Mouse (Mus musculus) erythroid progenitor cell, adult 5-6 weeks (primary cell): Measurements from ENCODE around the gene Sparcl1. TPM values are rescaled to one million over a fixed set of nuclear protein-coding genes. Genes with fewer than 3 reads are reported as not detected.

Experiments used
- ATAC-seq: replicated peaks from 2 replicates; pipeline ENCODE4 v1.8.0; 2016; ENCODE audit warnings: moderate number of reproducible peaks, mild to moderate bottlenecking, moderate TSS enrichment, inconsistent platforms; ENCODE audit not compliant: poor library complexity, low FRiP score, severe bottlenecking
- total RNA-seq, 2 experiments: library from RNA; stranded (forward) in 1 of 2; stranded (reverse) in 1 of 2; fragments of 150-400 nt in 1 of 2; fragments of 186-747, 209-891 nt in 1 of 2; gene quantifications; 2 replicates each; pipeline versions ENCODE4 v1.2.3 to v1.2.4; 2015 to 2017; ENCODE audit warnings: low replicate concordance in 2 of 2

Sparcl1 gene
- total RNA-seq, 2 experiments from 2014 or later, result not detected

DNA sequence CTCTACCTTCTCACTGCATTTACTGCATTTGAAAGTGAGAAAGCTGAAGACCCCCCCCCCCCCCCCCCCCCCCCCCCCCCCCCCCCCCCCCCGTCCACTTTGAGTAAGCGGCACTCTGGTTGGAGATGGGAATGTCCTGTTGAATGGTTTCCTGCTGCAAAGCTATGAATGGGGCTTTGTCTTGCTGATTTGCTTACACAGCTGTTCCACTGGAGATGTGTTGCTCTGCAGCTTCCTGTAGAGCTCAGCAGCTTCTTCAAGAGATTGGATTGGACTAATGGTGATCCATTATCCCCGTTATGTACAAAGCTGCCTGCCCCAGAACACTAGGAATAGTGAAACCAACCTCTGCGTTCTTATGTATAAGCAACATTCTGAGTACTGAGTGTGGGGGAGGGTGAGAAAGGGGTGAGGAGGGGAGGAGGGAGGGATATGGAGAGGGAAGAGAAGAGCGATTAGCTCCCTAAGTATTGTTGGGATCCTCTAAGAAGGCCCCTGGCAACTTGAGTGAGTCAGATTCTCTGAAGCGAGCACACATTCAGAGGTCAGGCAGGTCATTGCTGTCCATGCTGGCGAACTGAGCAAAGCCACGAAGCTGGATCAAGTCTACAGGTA, 41.2 kb downstream of the Sparcl1 start:
- no peak for ATAC-seq

DNA sequence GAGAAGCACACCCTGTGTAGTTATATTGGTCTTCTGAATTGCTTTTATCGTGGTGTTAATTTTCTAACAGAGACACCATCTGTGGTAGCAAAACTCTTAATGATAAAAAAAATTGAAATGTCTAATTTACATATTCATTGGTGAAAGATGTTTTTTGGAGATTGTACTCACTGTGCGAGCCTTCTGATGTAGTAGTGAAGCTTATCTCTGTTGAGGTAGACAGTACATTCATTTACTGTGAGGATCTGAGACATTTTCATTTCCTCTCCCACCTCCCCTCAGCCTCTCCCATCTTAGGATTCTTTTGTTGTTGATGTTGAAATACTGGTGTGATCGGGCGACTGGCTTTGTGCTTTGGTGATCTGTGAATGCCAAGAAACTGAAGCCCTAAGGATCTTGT, 42.5 kb downstream of the Sparcl1 start:
- ATAC-seq, result 0 out of 2 replicates have a peak, but pooled peaks have one; percentile 33

DNA sequence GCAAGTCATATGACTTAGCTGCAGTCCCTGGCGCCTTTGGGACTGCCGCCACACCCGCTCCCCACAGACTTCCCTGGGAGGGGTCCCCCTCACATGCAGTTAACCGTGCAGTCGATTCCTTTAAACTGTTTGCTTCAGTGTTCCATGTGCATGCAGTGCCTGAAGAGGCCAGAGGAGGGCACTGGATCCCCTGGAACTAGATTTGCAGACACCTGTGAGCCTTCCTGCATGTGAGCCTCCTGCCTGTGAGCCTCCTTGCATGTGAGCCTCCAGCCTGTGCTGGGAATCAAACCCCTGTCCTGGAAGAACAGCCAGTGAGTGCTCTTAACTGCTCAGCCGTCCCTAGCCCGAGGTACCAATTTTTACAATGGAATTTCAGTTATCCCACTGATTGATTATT, 44.8 kb downstream of the Sparcl1 start:
- ATAC-seq, result peak; percentile 73

DNA sequence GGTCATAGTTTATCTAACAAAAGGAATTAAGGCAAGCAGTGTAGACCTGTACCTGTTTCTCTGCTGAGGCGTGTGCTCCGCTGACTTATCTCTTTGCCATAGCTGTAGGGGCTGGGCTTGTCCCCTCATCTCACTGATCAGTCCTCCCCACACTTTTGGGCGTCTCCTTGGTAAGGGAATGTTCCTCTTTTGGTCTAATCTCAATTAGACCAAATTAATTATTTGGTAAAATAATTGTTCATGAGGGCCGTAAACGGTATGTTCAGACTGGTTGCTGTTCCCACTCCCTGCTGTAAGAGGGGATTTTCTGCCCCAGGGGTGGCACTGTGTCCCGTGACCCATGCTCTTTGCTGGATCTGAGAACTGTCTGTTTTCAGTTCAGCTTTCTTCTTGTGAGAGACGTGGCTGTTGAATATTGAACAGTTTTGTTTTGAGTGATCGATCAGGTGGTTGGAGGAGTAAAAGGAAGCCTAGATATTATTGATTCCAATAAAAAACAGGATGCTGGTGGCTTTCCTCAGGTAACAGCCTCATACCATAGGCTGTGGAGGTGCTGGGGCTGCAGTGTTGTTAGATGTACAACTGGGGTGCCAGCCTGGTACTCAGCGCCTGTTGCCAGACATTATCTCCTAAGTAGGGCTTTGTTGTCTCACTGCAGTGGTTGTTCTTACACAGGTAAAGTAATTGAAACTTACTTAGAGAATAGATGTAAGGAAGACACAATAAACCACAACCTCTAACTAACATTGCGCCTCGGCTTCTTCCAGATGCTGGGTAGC, 50.6 kb downstream of the Sparcl1 start:
- ATAC-seq, result peak; percentile 99

DNA sequence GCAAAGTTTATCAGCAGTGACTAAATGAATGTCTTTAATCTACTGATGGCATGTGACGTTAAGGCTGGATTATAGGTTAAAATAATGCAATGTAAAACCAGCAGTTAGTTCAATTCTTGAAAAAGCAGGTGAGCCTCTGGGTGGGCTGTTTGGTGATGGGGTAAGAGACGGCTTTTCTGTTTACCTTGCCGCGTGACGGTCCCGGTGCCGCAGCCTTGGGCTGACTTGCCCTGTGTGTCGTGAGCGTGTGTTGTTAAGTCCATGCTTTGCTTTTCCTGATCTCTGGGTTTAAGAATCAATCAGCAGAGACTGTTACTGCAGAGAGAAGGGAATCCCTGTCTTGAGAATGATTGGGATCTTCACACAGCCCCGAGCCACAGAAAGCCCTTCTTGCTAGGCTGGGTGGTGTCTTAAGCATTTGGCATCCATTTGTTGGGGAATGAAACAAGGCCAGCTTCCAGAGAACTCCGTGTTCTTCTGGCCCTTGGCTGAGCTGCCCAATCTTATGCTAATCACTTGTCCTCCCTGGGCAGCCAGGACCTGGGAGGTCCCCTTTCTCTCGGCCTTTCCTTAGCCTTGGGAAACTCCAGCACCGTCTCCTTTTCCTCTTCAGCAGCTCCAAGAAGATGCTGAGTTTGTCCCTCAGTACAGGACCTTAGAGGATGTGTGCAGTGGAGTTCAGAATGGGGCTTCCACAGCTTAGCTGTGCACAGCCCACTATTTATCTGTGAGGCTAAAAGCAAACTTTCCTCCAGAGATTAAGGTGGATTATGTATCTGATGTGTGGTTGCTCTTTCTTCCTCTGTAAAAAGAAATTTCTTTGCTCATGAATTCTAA, 51.4 kb downstream of the Sparcl1 start:
- ATAC-seq, result peak; percentile 52

DNA sequence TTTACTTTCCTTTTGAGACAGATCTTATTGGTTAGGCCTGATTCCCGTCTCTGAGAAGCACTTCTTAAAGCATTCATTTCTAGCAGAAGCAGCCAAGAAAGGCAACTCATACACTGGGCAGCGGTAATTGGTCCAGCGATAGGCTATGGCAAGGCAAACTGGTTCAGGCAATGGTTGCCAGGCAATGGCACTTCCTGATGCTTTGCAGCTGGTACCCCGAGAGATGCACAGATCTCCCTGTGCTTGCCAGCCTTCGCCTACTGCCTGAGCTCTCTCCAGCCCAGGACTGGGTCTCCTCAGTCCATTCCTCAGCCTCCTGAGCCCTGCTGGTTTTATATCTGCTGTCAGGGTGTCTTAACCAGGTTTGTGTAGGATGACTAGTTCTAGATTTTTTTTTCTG, 53.1 kb downstream of the Sparcl1 start:
- no peak for ATAC-seq

DNA sequence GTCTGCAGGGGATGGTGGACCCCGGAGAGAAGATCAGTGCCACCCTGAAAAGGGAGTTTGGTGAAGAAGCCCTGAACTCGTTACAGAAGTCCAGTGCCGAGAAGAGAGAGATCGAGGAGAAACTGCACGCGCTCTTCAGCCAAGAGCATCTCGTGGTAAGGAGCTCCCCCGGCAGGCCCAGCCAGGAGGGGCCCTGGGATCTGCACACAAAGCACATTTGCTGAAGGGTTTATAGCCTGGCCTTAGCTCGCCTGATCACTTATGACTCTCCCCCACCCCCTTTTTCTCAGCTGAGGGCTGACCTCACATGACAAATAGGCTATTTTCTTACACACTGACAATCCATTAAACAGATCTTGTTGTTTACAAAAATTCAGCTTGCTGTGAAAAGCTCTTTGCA, 53.9 kb downstream of the Sparcl1 start:
- ATAC-seq, result no peak

DNA sequence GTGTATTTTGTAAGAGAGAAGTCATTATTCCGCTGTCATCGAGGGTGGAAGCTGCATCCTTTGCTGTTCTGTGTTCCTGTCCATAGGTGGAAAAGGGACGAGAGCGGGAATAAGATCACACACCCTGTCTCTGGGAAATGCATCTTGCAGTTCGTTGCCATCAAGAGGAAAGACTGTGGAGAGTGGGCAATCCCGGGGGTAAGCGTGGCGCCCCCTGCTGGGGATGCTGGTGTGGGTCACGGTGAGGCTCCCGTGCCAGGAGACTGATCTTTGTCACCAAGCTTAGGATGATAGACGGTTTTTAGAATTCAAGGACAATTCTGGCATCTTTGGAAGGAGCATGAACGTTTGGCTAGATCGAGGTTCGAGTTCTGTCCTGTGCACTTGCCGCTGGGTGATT, 55.5 kb downstream of the Sparcl1 start:
- ATAC-seq, result no peak

DNA sequence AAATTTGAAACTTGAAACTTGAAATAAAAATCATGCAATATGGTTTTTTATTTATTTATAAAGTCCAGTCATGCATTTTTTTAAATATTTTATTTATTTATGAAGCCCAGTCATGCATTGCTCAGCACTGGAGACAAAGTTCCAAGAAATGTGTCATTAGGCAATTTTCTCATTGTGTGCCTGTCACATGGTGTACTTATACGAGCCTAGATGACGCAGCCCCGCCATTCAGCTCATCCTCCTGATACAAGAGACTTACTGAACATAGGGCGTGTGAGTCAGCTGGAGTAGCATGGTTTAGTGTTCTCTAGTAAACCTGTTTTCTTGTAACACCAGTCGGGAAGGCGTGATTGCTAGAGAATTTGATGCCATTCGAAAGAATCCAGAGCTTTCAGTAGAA, 57.2 kb downstream of the Sparcl1 start:
- ATAC-seq, result no peak

DNA sequence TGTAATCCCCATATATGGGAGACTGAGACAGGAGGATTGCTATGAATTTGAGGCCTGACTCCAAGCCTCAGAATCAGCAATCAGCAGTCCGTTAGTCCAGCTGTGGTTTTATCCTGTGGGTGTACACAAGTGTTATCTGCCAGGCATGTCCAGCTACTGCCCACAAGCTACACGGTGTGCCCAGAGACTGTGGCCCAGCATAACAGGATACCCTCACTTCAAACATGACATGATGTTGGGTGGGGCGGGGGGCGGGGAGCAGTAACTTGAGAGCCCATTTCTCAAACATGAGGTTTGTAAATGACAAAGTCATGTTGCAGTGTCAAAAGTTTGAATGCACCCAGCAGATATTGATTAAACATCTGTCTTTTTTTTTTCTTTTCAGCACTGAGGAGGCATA, 57.7 kb downstream of the Sparcl1 start:
- no peak for ATAC-seq

DNA sequence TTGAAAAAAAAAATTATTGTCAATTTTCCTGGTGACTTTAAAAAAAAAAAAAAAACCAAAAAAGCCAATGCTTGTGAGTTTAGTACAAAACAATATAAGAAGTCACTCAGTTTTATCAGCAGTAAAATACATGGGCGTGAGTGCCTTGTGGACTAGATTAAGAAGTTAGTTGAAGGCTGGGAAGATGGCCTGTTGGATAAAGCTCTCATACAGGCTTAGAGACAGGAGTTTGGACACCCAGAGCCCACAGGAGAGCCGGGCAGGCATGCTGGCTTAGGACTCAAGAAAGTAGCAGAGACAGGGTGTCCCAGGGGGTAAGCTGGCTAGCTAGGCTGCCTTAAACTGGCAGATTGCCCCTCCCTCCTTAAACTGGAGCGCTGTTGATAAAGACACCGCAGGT, 58.6 kb downstream of the Sparcl1 start:
- peak; percentile 69 for ATAC-seq

DNA sequence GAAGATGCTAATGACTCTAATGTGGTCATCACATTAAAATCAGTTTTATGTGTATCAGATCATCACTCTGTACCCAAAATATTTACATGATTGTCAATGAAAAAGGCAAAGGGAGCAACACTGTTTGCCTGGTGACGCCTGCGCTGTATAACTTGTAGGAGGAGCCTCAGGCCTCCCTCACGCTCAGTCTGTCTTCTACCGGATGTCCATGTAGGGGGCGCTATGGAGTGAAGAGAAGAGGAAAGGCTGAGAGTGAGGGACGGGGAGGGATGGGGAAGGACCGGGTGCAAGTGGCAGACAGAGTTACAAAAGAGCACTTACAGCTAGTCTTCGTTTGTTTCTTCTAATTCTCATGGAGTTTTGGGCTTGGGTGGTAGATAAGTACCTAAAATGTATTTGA, 60.6 kb downstream of the Sparcl1 start:
- ATAC-seq, result peak; percentile 74

DNA sequence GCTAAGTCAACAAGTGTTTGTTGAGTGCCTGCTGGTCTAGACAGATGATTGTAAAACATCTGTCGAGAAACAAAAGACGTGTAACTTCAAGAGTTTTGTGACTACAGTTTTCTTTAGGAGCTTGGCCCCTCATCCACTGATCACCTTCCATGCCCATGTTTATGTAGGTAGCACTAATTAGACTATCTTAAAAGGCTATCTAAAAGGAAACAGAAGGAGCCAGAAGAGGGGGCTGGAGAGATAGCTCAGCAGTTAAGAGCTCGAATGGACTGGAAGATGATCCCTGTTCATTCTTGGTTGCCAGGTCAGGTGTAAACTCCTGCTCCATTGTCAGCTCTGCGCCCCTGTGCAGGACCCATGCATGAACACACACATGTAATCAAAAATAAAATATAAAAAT, 65.4 kb downstream of the Sparcl1 start:
- peak; percentile 51 for ATAC-seq

DNA sequence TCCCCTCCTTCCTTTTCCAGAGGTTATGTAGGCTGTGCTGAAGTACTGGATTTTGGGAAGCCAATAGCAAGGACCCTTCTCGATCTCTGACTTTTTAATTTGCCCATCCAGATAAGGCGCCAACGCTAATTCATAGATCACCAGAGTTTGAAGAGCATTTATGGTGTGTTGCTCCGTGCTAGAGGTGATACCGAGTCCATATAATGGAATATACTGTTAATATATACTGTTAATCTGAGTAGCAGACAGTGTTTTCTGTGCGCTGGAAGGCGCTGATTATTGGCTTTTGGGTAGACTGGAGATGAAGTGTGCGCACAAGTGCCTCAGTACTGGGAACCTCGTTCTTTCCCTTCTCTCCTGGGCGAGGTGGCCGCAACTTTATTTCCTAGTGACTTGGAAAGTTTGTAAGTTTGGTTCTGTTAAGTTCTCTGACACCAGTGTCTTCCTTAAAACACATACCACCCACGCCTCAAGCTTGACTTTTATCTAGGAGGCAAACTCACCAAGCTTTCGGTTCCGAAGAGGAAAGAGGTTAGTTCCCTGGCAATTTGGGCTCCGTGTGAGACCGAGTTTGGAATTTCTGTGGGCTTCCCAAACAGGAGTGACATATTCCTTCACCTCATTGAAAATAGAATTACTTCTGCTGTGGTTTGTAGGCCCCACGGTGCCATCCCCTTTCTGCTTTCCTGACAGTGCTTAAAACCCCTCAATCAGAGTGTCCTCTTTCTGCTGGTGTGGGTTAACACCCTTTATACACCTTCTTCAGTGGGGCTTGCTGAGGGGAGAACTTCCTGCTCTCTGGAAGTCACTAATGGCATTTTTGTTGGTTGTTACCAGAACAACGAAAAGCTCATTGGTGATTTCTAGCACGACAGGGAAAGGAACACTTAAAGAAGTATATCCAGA, 66.1 kb downstream of the Sparcl1 start:
- peak; percentile 41 for ATAC-seq

DNA sequence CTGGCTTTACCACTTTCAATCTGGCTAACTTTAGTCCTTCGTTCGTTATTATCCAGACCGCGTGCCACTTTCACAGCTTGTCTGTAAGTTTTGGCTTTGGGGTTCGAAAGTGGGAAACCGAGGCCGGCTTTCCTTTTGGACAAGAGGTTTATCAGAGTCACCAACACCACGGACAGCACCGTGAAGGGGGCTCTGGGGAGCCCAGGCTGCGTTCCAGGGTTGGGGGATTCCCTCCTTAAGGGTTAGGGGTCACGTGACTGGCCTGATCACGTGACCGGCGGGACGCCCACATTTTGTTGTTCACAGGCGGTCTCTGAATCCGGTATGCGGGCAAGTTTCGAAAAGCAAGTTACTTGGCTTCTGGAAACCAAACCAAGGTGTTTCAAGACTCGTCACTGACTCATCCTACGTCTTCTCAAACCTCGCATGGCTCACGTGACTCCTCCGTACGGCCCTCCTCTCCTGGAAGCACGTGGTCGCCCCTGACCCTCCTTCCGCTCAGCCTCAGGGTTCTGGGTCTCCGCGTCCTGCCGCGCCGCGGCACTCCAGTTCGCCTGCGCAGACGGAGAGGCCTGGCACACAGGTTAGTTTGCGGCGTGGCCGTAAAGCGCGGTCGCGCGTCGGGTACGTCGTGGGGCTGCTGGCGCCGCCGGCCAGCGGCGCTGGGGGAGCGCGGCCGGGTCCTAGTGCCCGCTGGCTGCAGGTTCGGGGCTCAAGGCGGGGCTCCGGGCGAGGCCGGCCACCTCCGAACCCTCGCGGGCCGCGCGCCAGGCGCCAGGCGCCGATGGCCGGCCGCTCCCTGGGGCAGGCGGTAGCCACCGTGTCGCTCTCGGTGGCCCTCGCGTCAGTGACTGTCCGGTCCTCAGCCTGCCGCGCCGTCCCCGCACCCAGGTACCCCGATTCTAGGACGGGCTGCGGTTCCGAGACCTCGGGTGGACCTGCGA, 67.0 kb downstream of the Sparcl1 start, which contains the start of gene Nudt9:
Gene Nudt9, plus strand, starts transcription at position 51 of the 944 bp plus-strand sequence.
- peak; percentile 84 for ATAC-seq

DNA sequence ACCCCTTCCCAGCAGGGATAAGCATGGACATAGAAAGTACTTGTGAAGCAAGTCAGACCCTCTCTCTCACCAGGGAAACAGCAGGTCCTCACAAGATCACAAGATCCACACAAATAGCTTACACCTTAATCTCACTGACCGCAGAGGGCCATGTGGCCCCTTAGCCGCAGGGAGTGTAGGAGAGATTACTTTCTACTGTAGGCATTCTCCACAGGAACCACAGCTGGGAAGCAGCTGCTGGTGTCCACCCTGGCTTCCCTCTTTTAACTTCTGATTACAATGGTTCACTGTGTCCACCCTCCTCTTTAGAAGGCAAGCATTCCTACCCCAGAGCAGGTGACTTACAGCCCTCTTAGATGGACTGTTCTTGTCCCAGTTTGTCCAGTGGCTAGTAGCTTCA, 69.8 kb downstream of the Sparcl1 start:
- ATAC-seq, result no peak

DNA sequence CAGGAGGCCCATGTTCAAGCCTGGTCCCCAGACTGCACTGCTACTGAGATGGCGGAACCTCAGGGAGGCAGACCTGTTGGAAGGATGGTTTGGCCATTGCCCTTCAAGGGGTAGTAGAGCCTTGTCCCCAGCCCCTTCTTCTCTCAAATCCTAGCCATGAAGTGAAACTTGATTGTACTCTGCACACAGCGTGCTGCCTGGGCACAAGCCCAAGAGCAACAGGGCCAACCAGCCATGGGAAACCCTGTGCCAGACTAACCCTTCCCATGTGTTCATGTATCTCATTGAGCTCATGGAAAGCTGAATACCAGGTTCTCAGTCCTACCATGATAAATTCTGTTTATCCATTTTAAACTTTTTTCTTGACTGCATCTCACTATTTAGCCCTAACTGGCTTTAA, 70.6 kb downstream of the Sparcl1 start:
- no peak for ATAC-seq

DNA sequence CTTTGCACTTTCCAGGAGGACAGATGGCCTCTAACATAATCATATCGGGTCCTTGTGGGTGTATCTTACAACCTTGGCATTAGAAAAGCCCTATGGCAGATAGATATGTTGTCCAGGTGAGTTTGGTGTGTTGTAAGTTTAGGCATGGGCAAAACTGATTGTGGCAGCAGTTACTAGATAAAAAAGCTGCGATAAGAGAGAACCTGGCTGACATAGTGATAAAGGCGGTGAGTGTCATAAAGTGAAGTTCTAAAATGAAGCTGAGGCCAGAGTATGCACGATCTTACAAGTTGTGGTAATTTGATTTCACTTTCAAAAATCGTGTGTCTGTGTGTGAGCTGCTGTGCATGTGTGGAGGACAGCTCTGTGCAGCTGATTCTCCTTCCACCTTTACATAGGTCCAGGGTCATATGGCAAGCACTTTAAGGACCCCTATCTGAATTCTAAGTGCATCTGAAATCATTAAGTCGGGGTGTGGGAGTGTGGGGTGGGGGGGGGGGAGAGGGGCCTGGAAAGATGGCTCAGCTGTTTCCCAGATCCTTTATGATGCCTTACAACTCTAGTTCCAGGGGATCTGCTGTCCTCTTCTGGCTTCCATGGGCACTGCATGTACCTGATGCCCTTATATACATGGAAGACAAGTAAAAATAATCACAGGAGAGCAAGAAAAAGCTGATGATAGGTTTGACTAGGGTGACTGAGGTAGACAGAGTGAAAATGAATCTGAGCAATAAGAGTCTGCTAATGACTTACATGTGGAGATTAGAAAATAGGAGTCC, 74.2 kb downstream of the Sparcl1 start:
- ATAC-seq, result no peak
